Mouse (Mus musculus) hindlimb bud, embryonic 11.5 days (tissue): Measurements from ENCODE around the gene Serpina3f.
"Not testable (repeated sequence)": the region's sequence is repeated elsewhere in the genome, so short reads cannot be mapped to it uniquely, and the experiment has no call there.

Experiments used
- DNase-seq: peaks from one replicate; pipeline ENCODE4 v3.0.0-alpha.2; 2012; ENCODE audit warnings: low read depth, low spot score; ENCODE audit errors: extremely low spot score

Serpina3f gene

GRCm38 (mm10) chr12:104214445-104214753 is at the start of gene Serpina3f:
Serpina3f (plus strand) TSS chr12:104214544.
- no peak for DNase-seq

- DNase-seq = no peak
Measured at GRCm38 (mm10) chr12:104174747-104175146, 39.6 kb upstream of the Serpina3f start.

DNA sequence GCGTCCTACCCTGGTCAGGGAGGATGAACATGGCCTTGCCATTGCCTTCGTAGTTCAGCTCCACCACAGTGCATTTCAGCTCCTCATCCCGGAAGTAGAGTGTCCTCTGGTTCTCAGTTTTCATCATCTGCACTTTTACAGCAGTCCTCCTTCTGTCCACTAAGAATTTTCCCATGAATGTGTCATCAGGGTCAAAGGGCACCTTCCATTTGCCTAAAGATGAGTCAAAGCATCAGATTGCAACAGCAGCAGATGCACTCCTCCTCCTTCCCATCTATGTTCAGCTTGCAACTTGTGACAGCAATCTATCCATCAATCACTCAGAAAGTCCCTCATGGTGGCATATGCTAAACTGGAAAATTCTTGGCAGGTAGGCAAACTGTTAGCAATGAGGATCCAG is 38.7 kb upstream of the Serpina3f start:
- DNase-seq = no peak

GRCm38 (mm10) chr12:104178577-104178976 is 35.8 kb upstream of the Serpina3f start:
- DNase-seq = no peak

DNA sequence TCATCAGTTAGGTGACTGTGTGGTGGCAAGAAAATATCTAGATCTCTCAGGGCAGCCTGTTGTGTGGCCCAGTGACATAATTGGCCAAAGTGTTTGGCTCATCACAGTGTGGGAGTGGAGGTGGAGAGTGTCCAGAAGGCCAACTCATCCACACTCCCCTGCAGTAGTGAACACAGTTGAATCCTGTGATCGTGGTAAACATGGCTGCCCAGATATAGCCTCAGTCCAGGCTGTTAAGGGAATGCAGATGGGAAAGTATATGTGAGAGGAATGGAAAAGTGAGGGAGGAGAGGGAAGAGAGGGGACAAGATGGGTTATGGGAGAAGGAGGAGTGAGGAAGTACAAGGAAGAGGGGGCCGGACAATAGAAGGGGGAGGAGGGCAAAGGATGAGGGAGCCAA is 35.4 kb upstream of the Serpina3f start:
- DNase-seq = no peak

- DNase-seq = no peak
Measured at GRCm38 (mm10) chr12:104185046-104185445, 29.3 kb upstream of the Serpina3f start.

DNA sequence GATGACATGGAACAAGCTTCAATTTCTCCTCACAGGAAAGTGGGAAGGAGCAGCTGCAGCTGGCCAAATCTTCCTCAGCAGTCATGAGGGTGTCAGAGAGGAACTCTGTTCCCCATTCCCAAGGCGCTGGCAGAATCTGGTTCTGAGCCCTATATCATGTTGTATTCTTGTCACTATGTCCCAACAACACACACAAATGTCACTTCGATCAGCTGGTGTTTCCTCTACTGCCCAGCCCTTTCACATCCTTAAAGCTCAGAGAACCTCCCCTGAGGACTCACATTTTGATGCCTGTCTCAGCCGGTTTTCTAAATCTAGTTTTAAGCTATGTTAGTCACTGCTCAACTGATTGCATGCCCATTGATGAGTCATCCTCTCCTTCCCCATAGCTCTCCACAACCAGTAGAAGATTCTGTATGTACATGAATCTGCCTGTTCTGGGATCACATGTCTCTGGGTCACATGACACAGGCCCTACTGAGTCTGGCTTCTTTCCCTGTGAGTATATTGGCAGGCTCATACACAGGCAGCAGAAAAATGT is 28.2 kb upstream of the Serpina3f start:
- no peak for DNase-seq

DNA sequence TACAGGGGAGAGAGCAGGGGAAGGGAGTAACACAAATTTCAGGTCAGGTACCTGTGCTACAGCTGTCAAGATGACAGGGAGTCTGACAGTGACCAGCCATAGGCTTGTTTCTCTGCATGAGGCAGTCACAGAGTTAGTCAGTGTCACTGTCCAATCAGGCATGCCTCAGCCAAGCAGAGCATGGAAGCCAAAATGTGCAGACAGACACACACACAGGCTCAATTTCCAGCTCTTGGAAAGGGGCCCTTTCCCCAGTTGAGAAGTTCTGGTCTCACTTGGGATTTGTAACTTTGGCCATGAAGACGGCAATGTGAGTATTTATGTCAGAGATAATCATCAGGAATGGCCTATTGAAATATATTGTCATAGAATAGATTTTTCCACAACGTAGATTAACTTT is 25.1 kb upstream of the Serpina3f start:
- DNase-seq = no peak

DNA sequence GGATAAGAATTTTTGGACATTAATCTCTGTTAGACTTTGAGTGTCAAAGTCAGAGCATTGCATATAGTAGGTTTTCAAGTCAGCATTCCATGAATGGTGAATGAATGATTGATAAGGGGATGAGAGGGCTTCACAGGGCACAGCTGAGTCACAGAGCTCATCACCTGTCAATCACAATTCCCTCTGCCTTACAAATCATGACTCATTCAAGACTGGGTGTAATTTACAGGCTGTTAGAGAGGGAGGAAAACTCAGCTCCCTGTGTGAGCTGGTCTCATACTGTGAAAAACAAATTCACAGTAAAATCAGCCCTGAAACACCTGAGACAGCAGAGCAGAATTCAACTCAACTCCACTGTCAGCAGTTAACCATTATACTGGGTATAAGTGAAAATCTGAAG is 23.5 kb upstream of the Serpina3f start:
- no peak for DNase-seq

DNA sequence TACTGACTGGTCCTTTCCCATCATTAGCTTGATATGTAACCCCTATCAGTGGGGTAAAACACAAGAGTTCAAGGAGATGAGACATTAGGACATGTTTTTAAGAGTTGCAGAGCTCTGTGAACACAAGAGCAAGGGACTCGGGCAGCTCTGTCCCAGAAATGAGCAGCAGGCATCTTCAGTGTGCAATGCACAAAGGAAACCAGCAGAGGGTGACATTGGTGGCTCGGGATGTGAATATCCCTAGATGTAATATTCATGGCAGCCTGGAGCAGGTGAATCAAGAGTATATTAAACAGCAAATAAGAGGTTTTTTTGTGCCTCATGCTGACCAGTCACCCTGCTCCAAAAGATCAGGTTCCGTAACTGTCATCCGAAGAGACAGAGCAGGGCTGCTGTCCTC is 5.2 kb upstream of the Serpina3f start:
- no peak for DNase-seq

DNA sequence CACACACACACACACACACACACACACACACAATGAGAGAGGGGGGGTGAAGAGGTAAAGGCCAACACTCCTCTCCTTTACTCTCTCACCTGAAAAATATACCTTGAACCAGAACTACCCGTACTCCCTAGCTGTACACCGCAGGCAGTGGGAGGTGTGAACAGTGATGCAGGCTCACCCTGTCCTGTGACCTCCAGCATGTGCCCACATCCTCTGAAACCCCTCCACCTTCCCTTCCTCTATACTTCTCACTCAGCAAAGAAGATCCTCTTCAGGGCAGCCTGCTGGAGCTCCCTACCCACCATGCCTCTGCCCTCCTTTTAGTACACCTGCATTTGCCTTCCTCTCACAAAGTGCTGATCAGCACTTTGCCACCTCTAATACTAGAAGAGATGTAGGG is 4.5 kb upstream of the Serpina3f start:
- no peak for DNase-seq

DNA sequence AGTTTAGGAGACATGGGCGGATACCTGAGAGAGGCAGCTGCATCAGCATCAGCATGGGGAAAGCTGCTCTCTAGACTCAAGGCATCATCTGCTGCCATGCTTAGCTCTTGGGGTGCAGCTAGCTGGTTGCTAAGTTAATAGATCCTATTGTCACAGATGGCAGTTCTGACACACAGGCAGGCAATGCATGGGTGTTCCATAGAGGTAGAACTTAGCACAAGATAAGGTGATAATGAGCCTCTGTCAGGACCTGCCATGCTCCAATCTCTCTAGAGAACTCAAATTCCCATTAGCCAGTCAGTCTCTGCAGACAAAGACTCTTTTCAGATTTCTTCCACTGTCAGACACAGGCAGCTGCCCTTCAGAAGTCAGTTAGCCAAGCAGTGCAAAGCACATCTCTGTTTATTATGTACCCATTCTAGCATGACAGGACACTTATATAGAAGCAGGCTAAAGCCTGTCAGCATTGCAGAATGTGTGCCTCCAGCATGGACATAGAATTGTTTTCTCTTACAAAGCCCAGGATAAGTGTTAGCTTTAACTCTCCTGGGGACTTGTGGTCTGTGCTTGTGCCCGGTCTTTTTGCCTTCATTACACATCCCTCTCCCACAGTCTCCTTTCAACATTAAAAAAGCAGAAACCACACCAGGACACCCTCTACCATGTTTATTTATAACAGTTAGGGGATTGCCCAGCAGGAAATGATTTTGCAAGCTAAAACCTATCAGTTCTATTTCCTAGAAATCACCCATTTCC is 477 bp upstream of the Serpina3f start:
- no peak for DNase-seq

- DNase-seq = no peak
Measured at GRCm38 (mm10) chr12:104215249-104215648, 905 bp downstream of the Serpina3f start.

- no peak for DNase-seq
Measured at GRCm38 (mm10) chr12:104221616-104222015, 7.3 kb downstream of the Serpina3f start.

- DNase-seq = no peak
Measured at GRCm38 (mm10) chr12:104223690-104224089, 9.3 kb downstream of the Serpina3f start.

- no peak for DNase-seq
Measured at GRCm38 (mm10) chr12:104224598-104225300, 10.4 kb downstream of the Serpina3f start.

DNA sequence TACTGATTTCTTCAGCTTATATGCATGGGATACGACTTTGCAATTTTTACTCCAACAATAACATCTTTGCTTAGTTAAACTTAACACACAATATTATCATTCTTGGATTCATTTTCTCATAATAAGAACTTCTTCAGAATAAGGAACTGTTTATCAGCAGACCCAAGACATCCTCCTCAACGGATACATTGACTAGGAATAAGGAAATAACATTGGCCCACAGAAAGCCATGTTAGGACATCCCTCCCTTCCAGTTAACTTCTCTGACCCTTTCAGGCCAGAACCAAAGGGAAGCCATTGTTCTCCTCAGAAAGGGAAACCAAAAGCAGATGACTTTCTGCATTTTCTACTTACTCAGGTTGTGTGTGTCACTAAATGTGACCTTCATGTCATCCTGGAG is 16.4 kb downstream of the Serpina3f start:
- no peak for DNase-seq

- no peak for DNase-seq
Measured at GRCm38 (mm10) chr12:104235915-104236314, 21.6 kb downstream of the Serpina3f start, which contains the start of gene Serpina3g. Serpina3g (plus strand) TSS chr12:104236245.

- not testable (repeated sequence) for DNase-seq
Measured at GRCm38 (mm10) chr12:104238048-104238447, 23.7 kb downstream of the Serpina3f start.

DNA sequence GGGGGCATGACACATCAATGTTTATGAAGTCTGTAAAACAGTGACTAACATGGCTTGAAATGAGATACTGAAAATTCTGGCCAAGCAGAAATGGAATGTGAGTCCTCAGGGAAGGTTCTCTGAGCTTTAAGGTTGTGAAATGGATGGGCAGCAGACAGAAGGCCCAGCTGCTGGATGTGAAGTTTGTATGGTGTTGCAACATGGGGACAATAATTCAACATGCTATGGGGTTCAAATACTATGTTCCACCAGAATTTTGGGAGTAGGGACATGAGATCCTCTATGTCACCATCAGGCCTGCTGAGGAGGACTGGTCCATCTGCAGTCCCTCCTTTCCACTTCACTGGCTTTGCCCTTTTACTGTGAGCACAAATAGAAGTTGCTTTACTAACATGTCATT is 29.0 kb downstream of the Serpina3f start:
- no peak for DNase-seq

GRCm38 (mm10) chr12:104245092-104245491 is 30.7 kb downstream of the Serpina3f start:
- no peak for DNase-seq

GRCm38 (mm10) chr12:104245595-104245994 is 31.3 kb downstream of the Serpina3f start:
- no peak for DNase-seq
